Mouse (Mus musculus): ENCODE results near the gene Nrg4.
"Not testable (repeated sequence)": the region's sequence is repeated elsewhere in the genome, so short reads cannot be mapped to it uniquely, and the experiment has no call there.

Nrg4 gene

DNA sequence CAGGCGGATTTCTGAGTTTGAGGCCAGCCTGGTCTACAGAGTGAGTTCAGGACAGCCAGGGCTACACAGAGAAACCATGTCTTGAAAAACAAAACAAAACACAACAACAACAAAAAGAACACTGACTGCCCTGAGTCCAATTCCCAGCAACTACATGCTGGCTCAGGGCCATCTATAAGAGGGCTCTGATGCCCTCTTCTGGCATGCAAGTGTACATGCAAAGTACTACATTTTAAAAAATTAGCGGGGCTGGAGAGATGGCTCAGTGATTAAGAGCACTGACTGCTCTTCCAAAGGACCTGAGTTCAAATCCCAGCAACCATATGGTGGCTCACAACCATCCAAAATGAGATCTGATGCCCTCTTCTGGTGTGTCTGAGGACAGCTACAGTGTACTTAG, 74.5 kb downstream of the Nrg4 start:
- not testable (repeated sequence) for DNase-seq (ENCODE audit: low spot score in 2 of 2)

DNA sequence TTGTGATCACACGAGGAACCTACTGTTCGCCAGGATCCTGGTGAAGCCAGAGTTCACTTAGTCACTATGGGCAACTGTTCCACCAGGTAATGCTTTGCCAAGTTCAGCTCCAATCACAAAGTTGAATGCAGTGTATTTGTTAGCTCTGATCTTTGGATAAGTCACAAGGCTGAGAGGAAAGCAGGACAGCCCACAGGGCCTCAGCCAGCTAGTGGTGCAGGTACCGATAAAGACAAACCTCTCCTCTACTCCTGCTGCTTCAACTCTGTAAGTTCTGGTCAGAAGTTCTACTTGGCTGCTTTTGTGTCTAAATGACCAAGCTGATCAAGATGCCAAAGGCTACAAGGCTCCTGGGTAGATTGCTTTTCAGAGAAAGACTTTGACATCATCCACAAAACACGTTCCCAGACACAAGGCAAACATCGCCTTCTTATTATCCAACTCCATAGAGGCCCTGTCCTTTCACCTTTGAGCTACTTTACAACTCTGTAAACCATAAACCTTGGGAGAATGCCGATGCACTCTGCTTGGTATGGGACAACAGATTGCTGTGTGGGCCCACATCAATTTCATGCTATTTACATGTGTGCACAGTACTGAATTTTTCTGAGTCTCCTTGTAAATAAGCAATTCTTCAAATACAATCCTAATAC, 75.9 kb downstream of the Nrg4 start:
- no peak for DNase-seq (ENCODE audit: low spot score in 2 of 2)

DNA sequence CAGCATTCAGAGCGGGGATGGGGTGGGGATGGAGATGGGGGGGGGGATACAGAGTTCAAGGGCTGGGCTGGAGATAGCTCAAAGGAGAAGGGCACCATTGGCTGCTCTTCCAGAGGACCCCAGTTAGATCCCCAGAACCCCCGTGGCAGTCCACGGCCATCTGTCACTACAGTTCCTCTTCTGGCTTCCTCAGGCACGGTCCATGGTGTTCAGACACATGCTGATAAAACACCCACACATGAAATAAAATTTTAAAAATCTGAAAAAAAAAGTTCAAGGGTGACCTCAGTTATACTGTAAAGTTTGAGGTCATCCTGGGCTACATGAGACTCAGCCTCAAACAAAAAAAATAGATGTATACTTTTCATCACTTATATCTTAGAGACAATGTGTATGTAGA, 78.2 kb downstream of the Nrg4 start:
- no peak for DNase-seq (ENCODE audit: low spot score in 2 of 2)

DNA sequence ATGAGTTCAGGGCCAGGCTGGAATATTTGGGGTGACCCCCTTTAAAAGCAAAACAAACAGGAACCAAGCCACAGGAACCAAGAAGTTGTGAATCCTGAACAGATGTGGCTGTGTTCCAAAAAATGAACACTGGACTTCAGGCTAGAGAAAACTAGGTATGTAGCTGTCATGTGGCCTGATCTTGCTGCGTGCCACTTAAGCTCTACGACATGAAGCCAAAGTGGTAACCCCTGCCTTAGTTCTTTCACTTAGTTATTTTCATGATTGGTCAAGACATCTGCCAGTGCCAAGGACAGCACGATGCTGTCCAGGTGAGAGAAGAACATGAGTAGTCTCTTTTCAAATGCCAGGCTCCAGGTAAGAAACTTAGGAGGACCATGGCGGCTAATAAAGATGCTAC, 79.7 kb downstream of the Nrg4 start:
- DNase-seq (ENCODE audit: low spot score in 2 of 2) = no peak

DNA sequence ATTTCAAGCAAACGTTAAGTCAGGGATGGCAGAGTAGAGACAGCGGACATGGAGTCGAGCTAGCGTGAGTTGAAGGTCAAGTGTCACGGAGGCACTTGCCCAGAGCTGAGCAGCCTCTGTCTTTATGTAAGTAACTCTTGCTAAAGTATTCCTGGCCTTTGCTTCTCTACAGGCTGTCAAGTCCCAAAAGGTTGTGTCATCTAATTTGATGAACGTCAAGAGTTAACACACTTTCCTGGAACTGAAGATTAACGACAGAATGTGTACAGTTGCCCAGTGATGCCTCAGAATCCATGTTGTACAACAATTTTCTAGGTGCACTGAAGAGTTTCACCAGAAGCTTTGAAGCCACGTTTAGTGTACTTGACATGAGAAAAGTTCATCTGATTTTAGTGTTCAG, 80.2 kb downstream of the Nrg4 start:
- no peak for DNase-seq (ENCODE audit: low spot score in 2 of 2)

DNA sequence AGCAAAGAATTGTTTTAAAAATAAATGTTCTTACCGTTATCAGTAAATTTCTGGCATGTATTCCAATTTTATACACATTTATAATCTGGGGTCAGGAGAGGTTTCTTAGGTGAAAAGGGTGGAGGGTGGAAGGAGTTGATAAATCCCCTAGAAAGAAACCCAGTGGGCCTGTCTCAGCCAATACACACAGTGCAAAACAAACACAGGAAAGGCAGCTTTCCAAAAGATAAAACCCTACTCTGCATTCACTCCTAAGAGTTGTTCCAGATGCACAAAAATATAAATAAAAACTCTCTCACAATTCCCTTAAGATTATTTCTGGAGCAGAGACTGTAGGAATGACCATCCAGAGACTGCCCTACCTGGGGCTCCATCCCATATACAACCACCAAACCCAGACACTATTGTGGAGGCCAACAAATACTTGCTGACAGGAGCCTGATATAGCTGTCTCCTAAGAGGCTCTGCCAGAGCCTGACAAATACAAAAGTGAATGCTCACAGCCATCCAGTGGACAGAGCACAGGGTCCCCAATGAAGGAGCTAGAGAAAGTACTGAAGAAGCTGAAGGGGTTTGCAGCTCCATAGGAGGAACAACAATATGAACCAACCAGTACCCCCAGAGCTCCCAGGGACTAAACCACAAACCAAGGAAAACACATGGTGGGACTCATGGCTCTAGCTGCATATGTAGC, 81.4 kb downstream of the Nrg4 start:
- not testable (repeated sequence) for DNase-seq (ENCODE audit: low spot score in 2 of 2)

DNA sequence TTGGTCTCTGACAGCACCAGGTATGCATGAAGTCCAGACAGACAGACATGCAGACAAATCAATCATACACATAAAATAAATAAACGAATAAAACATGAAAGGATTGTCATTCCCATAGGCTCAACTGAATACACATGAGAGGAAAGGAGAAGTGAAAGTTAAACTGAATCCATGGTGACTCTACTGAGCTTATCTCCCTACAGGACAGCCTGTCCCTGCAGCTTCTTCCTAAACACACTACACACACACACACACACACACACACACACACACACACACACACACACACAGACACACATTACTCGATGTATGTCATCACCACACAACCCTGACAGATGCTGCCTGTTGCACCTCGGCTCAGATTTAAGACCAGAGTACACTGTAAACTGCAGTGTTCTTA, 82.6 kb downstream of the Nrg4 start:
- no peak for DNase-seq (ENCODE audit: low spot score in 2 of 2)

DNA sequence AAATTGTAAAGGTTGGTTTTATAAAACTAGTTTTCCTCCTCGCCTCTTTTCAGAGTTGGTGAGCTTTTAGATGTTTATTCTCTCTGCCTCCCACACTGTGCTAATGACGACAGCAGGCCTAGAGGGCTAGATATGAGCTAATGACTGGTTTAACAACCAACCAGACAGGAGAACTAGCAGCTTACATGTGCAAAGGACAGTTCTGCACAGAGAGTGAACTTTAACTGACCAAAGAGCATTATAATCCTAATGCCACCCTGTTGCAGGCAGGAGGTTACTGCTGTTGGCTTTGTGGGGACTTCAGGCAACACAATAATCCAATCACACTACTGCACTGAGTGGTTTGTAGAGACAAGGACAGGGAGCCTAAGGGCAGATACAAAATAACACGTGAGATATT, 83.4 kb downstream of the Nrg4 start:
- no peak for DNase-seq (ENCODE audit: low spot score in 2 of 2)

DNA sequence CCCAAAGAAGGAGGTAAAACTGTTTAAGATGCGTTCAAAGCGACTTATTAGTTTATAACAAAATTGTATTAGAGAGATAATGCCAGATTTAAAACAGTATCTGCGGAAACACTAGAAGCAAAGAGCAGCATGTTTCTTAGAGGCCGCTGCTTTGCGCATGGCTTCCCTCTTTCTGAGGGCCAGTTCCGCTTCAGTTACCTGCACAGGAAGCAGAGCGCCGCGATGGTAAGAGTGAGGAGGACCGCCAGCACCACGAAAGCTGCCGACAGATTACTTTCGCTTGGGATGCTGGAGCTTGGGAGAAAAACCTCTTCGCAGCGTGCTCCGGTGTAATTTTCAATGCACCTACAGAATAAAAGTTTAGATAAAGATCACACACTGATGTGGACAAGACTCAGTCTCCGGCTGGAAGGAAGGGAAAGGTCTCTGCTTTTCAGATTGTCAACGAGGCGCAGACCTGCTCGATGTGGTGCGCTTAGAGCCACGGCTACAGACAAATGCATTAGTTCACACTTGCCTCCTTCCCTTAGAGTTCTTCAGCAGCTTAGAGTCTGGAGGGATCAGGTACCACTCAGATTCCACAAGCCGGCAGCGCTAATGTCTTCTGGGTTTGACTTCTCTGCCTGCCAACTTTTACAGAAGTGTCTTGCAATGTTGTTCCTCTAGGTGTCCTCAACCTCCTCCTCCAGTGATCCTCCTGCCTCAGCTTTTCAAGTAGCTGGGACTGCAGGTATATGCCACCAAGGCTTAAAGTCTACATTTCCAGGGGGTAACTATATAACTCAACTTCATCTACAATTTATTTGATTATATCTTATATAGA, 84.6 kb downstream of the Nrg4 start:
- no peak for DNase-seq (ENCODE audit: low spot score in 2 of 2)

DNA sequence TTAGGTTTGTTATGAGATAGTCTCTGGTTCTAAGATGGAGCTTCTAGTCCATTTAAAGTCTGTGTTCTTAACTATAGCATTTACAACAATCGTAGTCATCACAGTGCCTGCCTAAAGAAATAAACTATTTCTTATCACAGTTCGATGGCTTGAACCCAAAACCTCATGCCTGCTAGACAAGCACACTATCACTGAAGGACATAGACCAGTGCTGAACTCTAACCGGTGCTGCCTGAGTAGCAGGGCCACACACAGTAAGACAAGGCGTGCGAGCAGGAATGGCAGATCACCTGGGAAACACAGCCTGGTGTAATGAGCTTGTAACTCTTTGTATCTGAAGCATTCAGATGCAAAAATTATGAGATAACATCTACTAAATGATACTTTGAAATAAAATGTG, 85.8 kb downstream of the Nrg4 start:
- no peak for DNase-seq (ENCODE audit: low spot score in 2 of 2)

DNA sequence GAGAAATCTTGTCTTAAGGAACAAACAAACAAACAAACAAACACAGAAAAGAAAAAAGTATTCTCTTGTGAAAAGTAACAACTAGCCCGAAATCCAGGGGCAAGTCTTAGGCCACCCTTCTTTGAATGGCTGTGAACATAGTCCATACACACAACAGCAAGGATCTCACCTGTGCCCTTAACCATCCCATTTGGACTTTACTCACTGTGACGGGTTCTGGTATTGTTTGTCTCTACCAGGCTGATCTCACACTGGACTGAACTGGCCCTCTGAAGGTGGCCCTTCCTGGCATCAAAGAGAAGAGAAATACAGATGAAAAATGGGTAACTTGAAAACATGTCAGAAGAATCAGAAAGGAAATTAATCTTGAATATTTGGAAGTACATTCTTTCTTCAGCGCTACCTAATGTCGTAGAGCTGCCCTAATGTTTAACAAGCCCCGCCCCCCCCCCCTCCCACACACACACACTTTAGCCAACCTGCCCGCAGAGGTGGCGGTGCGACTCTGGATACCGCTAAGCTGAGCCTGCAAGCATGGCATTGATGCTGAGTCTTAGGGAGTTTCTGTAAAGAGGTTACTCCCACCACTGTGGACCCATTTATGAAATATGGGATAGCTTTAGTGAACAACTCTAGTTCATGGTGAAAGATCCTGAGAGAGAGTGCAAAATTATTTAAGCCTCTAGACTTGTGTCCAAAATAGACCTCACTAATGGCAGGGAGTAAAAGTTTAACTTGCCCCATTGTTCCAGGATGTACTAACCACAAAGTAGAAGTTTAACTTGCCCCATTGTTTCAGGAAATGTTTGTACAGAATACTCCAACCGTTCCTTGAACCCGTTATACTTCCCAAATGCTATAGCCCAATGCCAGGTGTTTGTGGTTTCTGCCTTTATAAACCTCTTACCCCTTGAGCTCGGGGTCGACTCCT, 90.1 kb downstream of the Nrg4 start:
- DNase-seq (ENCODE audit: low spot score in 2 of 2) = no peak

DNA sequence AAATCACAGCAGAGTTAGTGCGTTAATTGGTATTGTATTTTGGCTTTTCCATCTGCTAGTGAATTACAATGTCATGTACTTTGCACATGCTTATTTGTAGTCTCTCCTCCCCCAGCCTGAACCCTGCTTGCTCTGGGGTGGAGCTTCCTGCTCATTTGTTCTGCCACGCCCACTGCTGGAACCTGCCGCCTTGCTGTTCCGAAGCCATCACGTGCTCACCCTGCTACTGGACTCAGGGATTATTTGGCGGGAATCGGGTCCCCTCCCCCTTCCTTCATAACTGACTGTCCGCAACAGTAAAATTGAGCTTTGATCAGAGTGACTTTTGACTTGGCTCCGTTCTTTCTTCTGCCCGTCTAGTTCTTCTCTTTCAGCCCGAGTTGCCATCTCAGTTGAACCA, 93.6 kb downstream of the Nrg4 start:
- DNase-seq (ENCODE audit: low spot score in 2 of 2) = not testable (repeated sequence)

DNA sequence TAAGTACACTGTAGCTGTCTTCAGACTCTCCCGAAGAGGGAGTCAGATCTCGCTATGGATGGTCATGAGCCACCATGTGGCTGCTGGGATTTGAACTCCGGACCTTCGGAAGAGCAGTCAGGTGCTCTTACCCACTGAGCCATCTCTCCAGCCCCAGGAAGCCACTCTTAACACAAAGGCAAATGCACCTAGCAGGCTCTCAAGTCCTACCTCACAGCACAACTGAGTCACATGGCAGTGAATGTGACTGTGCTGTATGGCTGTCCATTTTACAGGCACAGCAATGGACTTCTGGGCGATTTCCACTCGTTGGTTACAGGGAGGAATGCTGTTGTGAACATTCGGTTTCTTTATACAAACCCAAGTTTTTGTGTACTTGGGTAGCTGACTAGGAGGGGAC, 94.1 kb downstream of the Nrg4 start:
- no peak for DNase-seq (ENCODE audit: low spot score in 2 of 2)

DNA sequence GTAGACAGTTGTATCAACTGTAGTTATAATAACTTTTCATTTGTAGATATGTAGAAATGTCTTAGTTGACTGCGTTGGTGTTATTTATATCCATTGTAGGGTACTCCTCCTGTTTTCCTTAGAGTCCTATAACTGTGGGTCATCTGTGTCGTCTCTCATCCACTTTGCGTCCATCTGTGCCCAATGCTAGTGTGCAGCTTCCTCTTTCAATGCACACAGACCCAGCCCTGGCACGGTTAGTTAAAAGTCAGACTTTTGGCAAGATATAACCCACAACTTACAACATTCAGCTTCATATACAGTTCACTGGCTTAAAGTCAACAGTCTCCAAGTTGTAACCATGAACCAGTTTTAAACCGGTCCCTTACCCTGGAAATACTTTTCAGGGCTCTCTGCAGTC, 94.5 kb downstream of the Nrg4 start:
- no peak for DNase-seq (ENCODE audit: low spot score in 2 of 2)

DNA sequence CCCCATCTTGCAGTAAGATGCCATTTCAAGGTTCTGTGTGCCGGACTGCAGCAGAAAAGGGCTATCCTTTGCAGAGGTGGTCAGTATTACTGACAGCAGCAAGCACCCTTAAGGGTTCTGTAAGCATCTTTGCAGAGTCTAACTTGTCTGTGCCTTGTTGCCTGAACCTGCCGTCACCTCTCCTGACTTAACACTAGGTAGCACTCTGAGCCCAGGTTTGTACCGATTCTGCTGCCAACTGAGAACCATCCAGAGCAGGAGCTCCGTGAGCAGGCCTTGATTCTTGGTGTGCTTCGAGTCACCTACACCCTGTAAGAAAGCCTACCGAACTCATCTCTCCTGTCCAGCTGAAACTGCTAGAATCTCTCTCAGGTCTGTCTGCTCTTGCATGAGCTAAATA, 95.1 kb downstream of the Nrg4 start:
- no peak for DNase-seq (ENCODE audit: low spot score in 2 of 2)

DNA sequence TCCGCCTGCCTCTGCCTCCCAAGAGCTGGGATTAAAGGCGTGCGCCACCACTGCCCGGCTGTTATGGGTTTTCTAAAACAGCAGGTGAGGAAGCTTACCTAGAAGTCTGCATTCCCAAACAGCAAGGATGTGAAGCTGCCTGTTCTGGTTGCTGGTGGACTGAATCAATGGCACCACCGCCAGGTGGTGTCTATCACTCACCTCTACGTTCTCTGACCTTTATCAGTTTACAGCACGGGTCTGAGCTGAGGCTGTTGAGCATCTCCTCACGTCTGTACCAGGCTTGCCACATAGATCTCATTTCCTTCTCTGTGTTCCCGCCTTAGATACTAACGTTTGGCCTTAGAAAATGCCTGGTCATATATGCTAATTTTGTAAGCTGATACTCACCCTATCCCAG, 97.6 kb downstream of the Nrg4 start:
- DNase-seq (ENCODE audit: low spot score in 2 of 2) = no peak

DNA sequence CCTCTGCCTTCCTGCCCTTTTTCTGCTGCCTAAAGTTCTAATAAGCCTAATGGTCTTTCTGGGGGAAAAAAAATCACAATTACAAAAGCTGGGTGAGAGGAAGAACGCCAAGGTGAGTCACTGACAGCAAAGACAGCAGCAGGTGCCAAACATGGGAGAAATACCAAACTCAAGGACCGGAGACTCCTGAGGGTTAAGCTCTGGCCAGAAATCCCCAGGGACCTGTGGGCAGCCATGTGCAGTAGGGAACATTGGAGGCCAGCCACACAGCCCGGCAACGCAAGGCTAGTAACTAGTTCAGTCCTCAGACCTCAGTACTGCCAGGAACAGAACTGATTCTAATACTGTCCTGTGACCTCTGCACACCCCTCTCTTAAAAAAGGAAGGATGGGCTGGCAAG, 98.5 kb downstream of the Nrg4 start:
- no peak for DNase-seq (ENCODE audit: low spot score in 2 of 2)

DNA sequence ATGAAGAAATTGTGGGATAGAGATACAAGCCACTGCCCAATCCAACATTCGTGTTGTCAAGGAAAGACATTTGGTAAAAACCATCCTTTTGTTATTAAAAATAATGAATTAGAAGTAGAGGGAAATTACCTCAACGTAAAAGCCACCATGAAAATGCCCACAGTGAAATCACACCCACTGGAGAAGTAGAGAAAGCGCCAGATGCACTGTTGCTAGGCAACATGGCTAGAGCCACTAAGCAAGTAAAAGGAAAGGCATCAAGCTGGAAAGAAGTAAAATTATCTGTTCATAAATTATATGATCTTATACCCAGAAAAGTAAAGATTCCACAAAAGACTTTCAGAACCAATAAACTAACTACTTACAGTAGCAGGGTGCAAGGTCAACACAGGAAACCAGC, 100.4 kb downstream of the Nrg4 start:
- DNase-seq (ENCODE audit: low spot score in 2 of 2) = no peak

DNA sequence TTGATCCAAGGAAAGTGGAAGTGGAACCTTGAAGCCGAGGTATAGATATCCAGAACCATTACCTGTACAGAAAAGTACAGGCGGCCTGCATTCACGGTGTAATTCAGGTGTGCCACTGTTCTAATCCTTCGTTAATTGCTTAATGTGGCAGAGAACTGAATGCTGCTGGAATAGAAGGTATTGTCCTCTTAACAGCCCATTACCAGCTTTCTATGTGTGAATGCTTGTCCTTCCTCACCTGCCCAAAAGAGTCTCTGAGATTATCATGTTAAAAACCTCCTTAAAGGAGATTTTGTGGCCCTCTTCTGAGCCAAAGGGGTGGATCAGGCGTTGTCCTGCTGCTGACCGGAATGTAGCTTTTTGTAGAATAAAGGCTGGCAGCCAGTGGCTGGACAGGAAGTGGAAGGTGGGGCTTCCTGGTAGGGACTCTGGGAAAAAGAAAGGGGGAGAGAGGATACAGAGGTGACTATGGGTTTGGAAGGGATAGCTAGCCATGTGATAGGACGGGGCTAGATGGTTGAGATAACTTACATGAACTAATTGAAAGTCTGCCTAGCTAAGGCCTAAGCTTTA, 101.4 kb downstream of the Nrg4 start:
- no peak for DNase-seq (ENCODE audit: low spot score in 2 of 2)

DNA sequence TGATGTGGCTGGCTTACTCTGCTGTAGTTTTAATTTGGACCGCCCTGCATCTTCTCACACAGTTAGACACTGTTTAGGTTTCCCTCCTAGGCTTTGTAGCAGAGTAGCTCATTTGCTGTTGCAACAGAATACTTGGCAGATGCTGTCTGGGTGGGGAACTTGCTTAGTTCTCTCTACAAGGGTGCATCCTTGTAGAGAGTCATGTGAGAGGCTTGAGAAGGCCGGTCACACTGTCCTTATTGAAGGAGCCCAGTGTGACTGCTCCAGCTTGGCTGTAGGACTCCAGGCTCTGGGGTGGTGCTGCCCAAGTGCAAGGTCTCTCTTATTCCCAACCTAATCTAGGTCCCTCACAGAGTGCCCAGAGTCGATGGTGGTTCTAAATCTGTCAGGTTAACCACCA, 109.3 kb downstream of the Nrg4 start:
- DNase-seq (ENCODE audit: low spot score in 2 of 2) = no peak

DNA sequence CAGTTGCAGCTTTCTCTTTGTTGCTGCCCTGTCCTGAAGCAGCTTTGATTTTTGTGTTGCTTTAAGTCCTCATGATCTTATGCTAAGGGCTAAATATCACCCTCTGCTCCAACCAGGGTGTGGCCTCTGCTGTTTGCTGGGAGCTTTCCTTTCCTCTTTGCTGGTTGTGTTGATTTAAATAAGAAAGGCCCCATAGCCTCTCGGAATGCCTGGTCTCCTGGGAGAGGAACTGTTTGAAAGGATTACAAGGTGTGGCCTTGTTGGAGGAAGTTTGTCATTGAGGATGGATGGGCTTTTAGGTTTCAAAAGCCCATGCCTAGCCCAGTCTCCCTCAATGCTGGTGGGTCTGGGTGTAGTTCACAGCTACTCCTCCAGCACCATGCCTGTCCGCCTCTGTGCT, 110.6 kb downstream of the Nrg4 start:
- DNase-seq (ENCODE audit: low spot score in 2 of 2) = no peak

DNA sequence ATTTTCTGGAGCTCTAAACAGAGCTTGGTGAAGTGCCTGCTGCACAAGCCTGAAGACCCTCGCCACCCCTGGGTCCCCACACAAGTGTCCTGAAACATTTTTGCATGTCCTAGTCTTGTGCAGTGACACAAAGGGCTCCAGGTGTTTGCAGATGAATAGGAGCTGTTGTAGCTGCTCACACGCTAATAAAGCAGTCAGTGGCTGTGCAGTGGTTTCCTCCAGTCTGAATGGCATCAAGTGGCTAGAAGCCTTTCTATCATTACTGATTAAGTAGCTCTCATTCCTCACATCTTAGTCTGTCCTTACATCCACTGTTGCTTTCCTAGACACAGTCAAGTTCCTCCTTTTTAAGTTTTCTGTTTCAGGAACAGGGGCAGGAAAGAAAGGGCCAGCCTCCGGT, 111.0 kb downstream of the Nrg4 start:
- no peak for DNase-seq (ENCODE audit: low spot score in 2 of 2)

Measured in frontal cortex, postnatal 25 days (tissue).